Mouse (Mus musculus) CH12.LX (cell line): ENCODE results near the gene Tspan6.

Experiments
- CTCF ChIP-seq, 2 experiments: IDR thresholded peaks in 1 of 2; conservative IDR thresholded peaks in 1 of 2; 2 replicates each; pipeline ENCODE4 v1.5.1; 2011 to 2012; ENCODE audit warnings: low read depth in 2 of 2, low read length in 2 of 2, improper control_type of control experiment in 1 of 2, inconsistent platforms in 1 of 2, mild to moderate bottlenecking in 1 of 2, moderate library complexity in 1 of 2
- E2F4 ChIP-seq: IDR thresholded peaks from 2 replicates; pipeline ENCODE4 v1.6.1; 2011; ENCODE audit warnings: low read depth, low read length, improper control_type of control experiment; ENCODE audit not compliant: insufficient replicate concordance
- GABPA ChIP-seq: IDR thresholded peaks from 2 replicates; pipeline ENCODE4 v1.6.1; 2012; ENCODE audit warnings: low read depth, low read length, improper control_type of control experiment, inconsistent platforms; ENCODE audit not compliant: insufficient replicate concordance
- POLR2A ChIP-seq: IDR thresholded peaks from 2 replicates; pipeline ENCODE4 v1.6.1; 2011; ENCODE audit warnings: low read depth, mild to moderate bottlenecking, improper control_type of control experiment, low read length
- TBP ChIP-seq: conservative IDR thresholded peaks from 2 replicates; pipeline ENCODE4 v1.6.1; 2011; ENCODE audit warnings: low read depth, low read length, improper control_type of control experiment
- USF1 ChIP-seq: IDR thresholded peaks from 2 replicates; pipeline ENCODE4 v1.6.1; 2014; ENCODE audit warnings: low read depth, mild to moderate bottlenecking, inconsistent platforms, low read length, improper control_type of control experiment
- ZC3H11A ChIP-seq: IDR thresholded peaks from 2 replicates; pipeline ENCODE4 v1.6.1; 2012; ENCODE audit warnings: low read depth, mild to moderate bottlenecking, inconsistent platforms, low read length, improper control_type of control experiment

DNA sequence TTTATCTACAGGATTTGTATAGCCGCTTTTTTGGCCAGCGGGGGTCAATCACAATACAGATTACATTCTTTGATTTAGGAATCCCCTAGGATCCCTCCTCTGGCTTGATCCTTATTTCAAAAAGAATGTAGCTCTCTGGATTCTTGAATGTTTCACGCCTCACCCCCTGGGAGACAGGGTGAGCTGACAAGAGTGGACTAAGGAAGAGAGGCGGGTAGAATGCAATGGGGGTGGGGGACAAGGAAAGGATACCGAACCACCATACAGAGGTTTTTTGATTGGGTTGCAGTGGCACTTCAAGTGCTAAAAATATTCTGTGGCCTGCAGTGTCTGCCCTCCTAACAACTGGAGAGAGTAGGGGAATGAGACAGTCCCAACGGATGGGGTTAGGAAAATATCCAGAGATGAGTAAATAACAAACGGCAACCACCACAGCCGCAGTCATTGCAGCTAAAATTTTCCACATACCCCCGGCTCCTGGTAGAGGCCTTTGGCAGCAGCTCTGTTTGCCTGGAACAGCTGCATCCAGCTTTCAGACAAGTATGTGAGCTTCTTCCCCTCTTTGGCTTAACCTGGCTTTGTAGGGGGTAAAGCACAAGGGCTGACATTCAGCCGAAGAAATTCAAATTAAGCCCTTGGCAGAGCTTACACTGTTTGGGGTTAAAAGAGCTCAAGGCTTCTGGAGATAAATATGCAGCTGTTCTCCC lies 13.3 kb upstream of the Tspan6 start:
- TF ChIP-seq CTCF (conservative IDR thresholded peaks at IDR 0.05 in 1 of 2, IDR thresholded peaks at IDR 0.05 in 1 of 2; ENCODE audit: low read depth in 2 of 2, low read length in 2 of 2): no peak
- no peak for TF ChIP-seq E2F4
- TF ChIP-seq GABPA: no peak
- no peak for TF ChIP-seq USF1
- TF ChIP-seq ZC3H11A: no peak
- no peak for TF ChIP-seq POLR2A
- TF ChIP-seq TBP: no peak
